Mouse (Mus musculus) myocyte (in vitro differentiated cells): ENCODE measurements at regions not wholly inside any gene's neighbourhood (a gene's known extent, or its start where the extent isn't known, plus 50 kb on each side); places are given as distances from the start of the nearest gene placed in this dataset.

ENCODE experiments used
- CEBPB ChIP-seq: IDR thresholded peaks from 2 replicates; pipeline ENCODE4 v1.6.1; 2011; ENCODE audit warnings: mild to moderate bottlenecking, moderate library complexity; ENCODE audit not compliant: poor library complexity, insufficient read depth, severe bottlenecking
- MAX ChIP-seq: IDR thresholded peaks from one replicate; pipeline ENCODE4 v1.6.1; 2011; ENCODE audit warnings: low read depth, mild to moderate bottlenecking, control low read depth
- MYOG ChIP-seq, 3 experiments: IDR thresholded peaks; one replicate each; pipeline ENCODE4 v1.6.1; 2011; ENCODE audit warnings: control low read depth in 2 of 3, low read depth in 2 of 3, mild to moderate bottlenecking in 2 of 3; ENCODE audit not compliant: insufficient read length in 2 of 3, control insufficient read depth in 1 of 3, insufficient read depth in 1 of 3
- POLR2A ChIP-seq: IDR thresholded peaks from one replicate; pipeline ENCODE4 v1.6.1; 2011; ENCODE audit warnings: low read depth, mild to moderate bottlenecking, control low read depth, moderate library complexity; ENCODE audit not compliant: insufficient read length
- POLR2AphosphoS2 ChIP-seq: IDR thresholded peaks from one replicate; pipeline ENCODE4 v1.6.1; 2011; ENCODE audit warnings: low read depth, control low read depth; ENCODE audit not compliant: insufficient read length
- USF1 ChIP-seq: IDR thresholded peaks from one replicate; pipeline ENCODE4 v1.6.1; 2011; ENCODE audit warnings: low read depth, mild to moderate bottlenecking, control low read depth, moderate library complexity

- TF ChIP-seq POLR2A (no peak), MYOG (IDR thresholded peaks at IDR 0.05; ENCODE audit: control insufficient read depth in 1 of 3, insufficient read depth in 1 of 3, insufficient read length in 2 of 3, low read depth in 2 of 3) (peak in 1 of 3 experiments; percentile 25), CEBPB (no peak), MAX (no peak), USF1 (no peak), POLR2AphosphoS2 (no peak)
Observed at GRCm38 (mm10) chr6:84364964-84365363, 228.7 kb downstream of the Cyp26b1 start.
